Mouse (Mus musculus) CD4-positive, CD25-positive, alpha-beta regulatory T cell, adult 2 months (primary cell): ENCODE results near the gene Ptgdr2.
A peak's percentile ranks its signal among the peaks of the same experiment; 100 is the strongest.

Experiments
- DNase-seq: peaks from one replicate; pipeline ENCODE4 v3.0.0-alpha.2; 2012; ENCODE audit warnings: low read depth, low spot score

Ptgdr2 gene

GRCm38 (mm10) chr19:10930641-10931040, 6.3 kb upstream of the Ptgdr2 start:
- DNase-seq: no peak

DNA sequence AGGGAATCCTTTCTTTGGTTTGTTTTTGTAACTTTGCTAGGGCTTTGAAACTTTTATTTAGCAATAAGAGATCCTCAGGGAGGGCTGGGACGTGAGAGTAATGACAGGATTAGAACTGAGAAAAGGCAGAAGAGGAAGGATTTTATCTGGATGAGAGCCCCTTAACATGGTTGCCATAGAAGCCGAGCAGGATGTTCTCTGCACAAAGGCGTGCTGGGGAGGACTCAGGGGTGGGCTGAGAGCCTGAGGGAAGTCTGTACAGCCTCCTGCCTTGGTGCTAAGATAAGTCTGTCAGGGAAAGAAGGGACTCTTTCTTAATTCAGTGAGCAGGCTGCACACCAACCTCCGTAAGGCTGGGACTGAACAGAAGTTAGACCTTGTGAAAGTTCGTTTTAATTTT, 1.9 kb upstream of the Ptgdr2 start:
- DNase-seq: no peak

- DNase-seq: no peak
These were observed 883 bp upstream of the Ptgdr2 start for GRCm38 (mm10) chr19:10936077-10936476.

GRCm38 (mm10) chr19:10938771-10939170, 1.8 kb downstream of the Ptgdr2 start:
- no peak for DNase-seq

GRCm38 (mm10) chr19:10940097-10940800, 3.3 kb downstream of the Ptgdr2 start:
- DNase-seq: peak; percentile 82

DNA sequence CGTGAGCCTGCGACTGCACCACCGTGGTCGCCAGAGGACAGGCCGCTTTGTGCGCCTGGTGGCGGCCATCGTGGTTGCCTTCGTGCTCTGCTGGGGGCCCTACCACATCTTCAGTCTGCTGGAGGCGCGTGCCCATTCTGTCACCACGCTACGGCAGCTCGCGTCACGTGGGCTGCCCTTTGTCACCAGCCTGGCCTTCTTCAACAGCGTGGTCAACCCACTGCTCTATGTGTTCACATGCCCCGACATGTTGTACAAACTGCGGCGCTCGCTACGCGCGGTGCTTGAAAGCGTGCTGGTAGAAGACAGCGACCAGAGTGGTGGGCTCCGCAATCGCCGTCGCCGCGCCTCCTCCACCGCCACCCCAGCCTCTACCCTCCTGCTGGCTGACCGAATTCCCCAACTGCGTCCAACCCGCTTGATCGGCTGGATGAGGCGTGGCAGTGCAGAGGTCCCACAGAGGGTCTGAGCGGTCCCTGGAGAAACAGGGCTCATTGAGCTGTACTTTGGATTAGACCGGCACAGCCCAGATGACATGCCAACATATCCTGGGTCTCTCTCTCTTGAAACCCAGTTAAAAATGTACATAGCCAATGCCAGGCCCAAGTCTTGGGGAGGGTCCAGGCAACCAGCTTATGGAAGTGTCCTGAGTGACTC, 4.0 kb downstream of the Ptgdr2 start:
- DNase-seq: no peak

- no peak for DNase-seq
These were observed 7.0 kb downstream of the Ptgdr2 start for GRCm38 (mm10) chr19:10943955-10944354.

- DNase-seq: no peak
These were observed 9.5 kb downstream of the Ptgdr2 start for GRCm38 (mm10) chr19:10946506-10946905.

- DNase-seq: no peak
These were observed 10.3 kb downstream of the Ptgdr2 start for GRCm38 (mm10) chr19:10947219-10947618.

- DNase-seq: peak; percentile 39
These were observed 11.5 kb downstream of the Ptgdr2 start for GRCm38 (mm10) chr19:10948416-10948815.

- peak; percentile 99 for DNase-seq
These were observed 12.2 kb downstream of the Ptgdr2 start, which contains the start of gene Ccdc86 for GRCm38 (mm10) chr19:10949112-10949511. TSS of gene Ccdc86 (minus strand) at chr19:10949266.

DNA sequence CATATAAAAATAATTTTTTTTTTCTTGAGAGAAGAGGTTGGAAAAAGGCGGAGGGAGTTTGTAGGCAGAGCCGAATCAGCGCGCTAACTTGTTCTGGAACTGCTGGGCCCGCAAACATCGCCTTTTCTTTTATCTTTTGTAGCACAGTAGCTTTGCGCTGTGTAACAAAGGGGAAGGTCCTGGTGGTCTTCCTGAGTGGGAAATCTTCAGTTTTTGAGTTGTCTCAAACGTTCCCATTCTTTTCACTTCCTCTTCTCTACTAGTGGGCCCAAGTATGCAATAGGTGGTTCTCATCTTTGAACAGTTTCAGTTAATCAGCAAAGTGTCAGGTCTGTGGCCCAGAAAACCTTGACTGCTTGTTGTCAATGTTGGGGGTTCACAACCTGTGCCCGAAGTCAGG, 12.6 kb downstream of the Ptgdr2 start:
- DNase-seq: no peak

DNA sequence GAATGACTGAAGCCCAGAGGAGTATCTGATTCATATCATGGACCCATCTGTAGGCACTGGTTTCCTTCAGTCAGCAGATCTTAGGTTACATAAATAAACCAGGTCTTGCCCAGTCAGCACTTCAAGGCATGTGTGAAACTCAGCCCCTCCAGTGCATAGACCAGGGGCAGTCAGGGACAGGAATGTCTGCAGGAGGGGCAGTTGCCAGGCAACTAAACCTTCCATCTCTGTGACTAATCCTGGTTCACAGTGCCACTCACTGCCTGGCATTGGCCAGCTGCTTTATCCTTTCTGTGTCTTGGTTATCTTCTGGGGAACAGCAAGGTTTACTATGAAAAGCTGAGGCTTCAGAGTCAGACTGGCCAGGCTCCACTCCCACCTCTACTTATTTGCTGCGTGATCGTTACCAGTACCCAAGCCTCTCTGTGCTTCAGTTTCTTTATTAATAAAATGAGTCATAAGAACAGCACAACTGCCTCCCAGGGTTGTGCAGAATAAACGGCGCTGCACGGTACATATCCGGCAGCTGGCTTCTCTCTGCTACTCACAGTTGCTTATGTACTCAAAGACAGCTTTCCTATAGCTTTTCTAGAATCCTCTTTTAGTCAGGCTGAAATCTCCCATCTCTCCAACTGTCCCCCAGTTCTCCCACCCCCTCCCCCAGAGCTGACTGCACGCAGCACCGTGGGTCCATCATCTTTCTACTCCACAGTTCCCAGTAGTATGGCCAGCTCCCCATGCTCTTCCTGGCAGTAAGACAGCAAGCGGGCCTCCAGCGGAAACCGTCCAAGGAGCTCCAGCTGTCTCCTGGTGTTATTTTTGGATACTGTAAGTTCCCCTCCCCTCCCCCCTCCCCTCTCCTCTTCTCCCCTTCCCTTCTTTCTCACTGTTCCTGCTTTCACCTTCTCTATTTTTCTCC, 15.3 kb downstream of the Ptgdr2 start:
- no peak for DNase-seq

- peak; percentile 86 for DNase-seq
These were observed 22.4 kb downstream of the Ptgdr2 start for GRCm38 (mm10) chr19:10959085-10959977.

GRCm38 (mm10) chr19:10959978-10960346, 23.0 kb downstream of the Ptgdr2 start:
- no peak for DNase-seq

DNA sequence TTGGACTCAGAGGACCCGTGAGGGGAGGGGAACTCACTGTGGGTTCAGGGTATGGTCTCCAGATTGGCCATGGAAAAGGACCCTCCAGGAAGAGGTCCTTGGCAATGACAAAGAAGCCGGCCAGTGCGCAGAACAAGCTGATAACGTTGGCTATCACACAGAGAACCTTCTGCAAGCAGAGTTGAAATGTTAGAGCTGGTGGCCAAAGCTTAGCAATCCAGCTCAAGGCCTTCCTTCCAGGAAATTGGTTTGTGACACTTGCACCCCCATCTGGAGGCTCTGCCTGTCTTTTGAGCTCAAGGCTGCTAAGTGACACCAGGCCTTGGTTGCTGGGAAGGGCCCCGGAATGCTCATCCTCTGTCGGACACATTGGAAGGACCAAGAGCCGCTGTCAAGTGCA, 28.8 kb downstream of the Ptgdr2 start:
- no peak for DNase-seq

DNA sequence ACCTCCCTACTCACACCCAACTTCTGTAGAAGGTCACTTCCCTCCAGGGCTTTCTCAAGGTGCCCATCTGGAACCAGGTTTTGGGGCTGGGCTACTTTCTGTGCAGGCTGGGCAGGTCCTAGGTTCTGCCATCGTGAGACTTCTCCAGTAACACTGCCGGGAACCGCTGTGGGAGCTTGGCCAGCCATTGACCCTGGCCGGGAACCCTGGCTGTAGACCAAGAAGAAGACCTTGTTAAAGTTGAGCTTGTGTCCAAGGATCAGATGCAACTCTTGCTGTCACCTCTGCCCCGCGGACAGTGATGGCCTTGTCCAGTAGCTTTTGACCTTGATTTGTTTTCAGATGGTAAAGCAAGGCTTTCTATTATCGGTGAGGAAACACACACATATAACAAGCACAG, 31.6 kb downstream of the Ptgdr2 start:
- DNase-seq: no peak

DNA sequence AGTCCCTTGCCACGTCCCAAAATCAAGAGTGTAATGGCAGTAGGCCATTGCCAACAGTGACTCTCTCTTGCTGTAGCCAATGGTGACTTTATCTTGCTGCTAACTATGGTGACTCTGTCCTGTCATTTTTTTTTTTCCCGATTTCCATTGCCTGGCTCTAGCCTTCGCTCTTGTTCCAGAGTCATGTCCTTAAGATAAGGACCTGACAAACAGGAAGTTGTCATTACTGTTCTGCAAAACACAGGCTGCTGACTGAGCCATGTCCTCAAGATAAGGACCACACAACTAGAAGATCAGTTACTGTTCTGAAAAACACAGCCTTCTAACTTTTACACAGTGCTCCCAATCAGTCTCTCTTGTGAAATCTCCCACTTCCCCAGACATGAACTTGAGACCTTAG, 33.5 kb downstream of the Ptgdr2 start:
- no peak for DNase-seq

DNA sequence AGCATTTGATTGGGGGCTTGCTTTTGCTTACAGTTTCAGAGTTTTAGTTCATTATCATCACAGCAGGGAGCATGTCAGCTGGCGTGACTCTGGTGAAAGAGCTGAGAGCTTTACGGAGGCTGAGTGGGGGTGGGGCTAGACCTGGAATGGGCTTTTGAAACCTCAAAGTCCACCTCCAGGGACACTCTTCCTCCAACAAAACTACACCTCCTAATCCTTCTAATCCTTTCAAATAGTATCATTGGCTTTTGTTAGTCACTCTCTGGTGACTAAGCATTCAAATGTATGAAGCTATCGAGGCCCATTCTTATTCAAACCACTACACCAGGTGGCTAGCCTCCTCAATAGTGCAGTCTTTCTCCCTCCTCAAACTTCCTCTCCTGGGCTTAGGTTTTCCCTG, 35.7 kb downstream of the Ptgdr2 start:
- no peak for DNase-seq

GRCm38 (mm10) chr19:10973187-10973586, 36.2 kb downstream of the Ptgdr2 start:
- no peak for DNase-seq

GRCm38 (mm10) chr19:10974238-10974865, 37.4 kb downstream of the Ptgdr2 start, which contains the start of gene Ms4a10:
TSS of gene Ms4a10 (minus strand) at chr19:10974670.
- no peak for DNase-seq
